Mouse (Mus musculus): ENCODE measurements around the gene Sbno2. TPM values are rescaled to one million over a fixed set of nuclear protein-coding genes. Genes with fewer than 3 reads are reported as not detected.

The Sbno2 gene
- 99.0 TPM for total RNA-seq (2023)

GRCm38 (mm10) chr10:80105460-80105859 is at the start of gene Sbno2:
Gene Sbno2 (minus strand): TSS chr10:80105571.

GRCm38 (mm10) chr10:80147719-80148601 is 42.6 kb upstream of the Sbno2 start, which contains the start of gene Midn:
Gene Midn (plus strand): TSS chr10:80148272.

GRCm38 (mm10) chr10:80140666-80141035 is 35.3 kb upstream of the Sbno2 start, which contains the start of gene Cbarp:
Gene Cbarp (minus strand): TSS chr10:80140835.

GRCm38 (mm10) chr10:80138553-80139438 is 33.4 kb upstream of the Sbno2 start, which contains the start of gene Atp5d:
Gene Atp5d (plus strand): TSS chr10:80138632.

GRCm38 (mm10) chr10:80115290-80115943 is 10.0 kb upstream of the Sbno2 start, which contains the start of gene Stk11:
Gene Stk11 (plus strand): TSS chr10:80115803.

GRCm38 (mm10) chr10:80047041-80047565 is 58.3 kb downstream of the Sbno2 start, which contains the start of gene Gpx4:
Gene Gpx4 (plus strand): TSS chr10:80047166.

GRCm38 (mm10) chr10:80039559-80039979 is 65.8 kb downstream of the Sbno2 start, which contains the start of gene Polr2e:
Gene Polr2e (minus strand): TSS chr10:80039795.

GRCm38 (mm10) chr10:80016511-80016910 is 88.9 kb downstream of the Sbno2 start, which contains the start of gene Arhgap45:
Gene Arhgap45 (plus strand): TSS chr10:80016653.

Other genes starting within 250 kb of the Sbno2 start
- not detected for gene Prtn3, start 231.1 kb downstream of the Sbno2 start, total RNA-seq (2023)
- not detected for gene Plppr3, start 230.9 kb downstream of the Sbno2 start, total RNA-seq (2023)
- not detected for gene Elane, start 219.3 kb downstream of the Sbno2 start, total RNA-seq (2023)
- not detected for gene Cfd, start 214.7 kb downstream of the Sbno2 start, total RNA-seq (2023)
- gene Med16, start 196.6 kb downstream of the Sbno2 start, total RNA-seq (2023) = 61.6 TPM
- not detected for gene Gm26602, start 194.7 kb downstream of the Sbno2 start, total RNA-seq (2023)
- 0.73 TPM for gene Kiss1r, start 188.6 kb downstream of the Sbno2 start, total RNA-seq (2023)
- 102 TPM for gene R3hdm4, start 184.4 kb downstream of the Sbno2 start, total RNA-seq (2023)
- gene Arid3a, start 178.5 kb downstream of the Sbno2 start, total RNA-seq (2023) = 7.3 TPM
- 48.8 TPM for gene Wdr18, start 145.4 kb downstream of the Sbno2 start, total RNA-seq (2023)
- 0.58 TPM for gene Grin3b, start 134.9 kb downstream of the Sbno2 start, total RNA-seq (2023)
- 142 TPM for gene Tmem259, start 121.2 kb downstream of the Sbno2 start, total RNA-seq (2023)
- gene Cnn2, start 117.0 kb downstream of the Sbno2 start, total RNA-seq (2023) = 499 TPM
- gene Abca7, start 109.1 kb downstream of the Sbno2 start, total RNA-seq (2023) = 82.9 TPM
- 806 TPM for gene Arhgap45, start 88.9 kb downstream of the Sbno2 start, total RNA-seq (2023)
- gene Polr2e, start 65.8 kb downstream of the Sbno2 start, total RNA-seq (2023) = 68.7 TPM
- gene Gpx4, start 58.4 kb downstream of the Sbno2 start, total RNA-seq (2023) = 131 TPM
- gene Stk11, start 10.2 kb upstream of the Sbno2 start, total RNA-seq (2023) = 128 TPM
- 159 TPM for gene Atp5d, start 33.1 kb upstream of the Sbno2 start, total RNA-seq (2023)
- 24.5 TPM for gene Cbarp, start 35.3 kb upstream of the Sbno2 start, total RNA-seq (2023)
- gene Midn, start 42.7 kb upstream of the Sbno2 start, total RNA-seq (2023) = 121 TPM
- 211 TPM for gene Cirbp, start 60.4 kb upstream of the Sbno2 start, total RNA-seq (2023)
- 18.5 TPM for gene 1600002K03Rik, start 67.4 kb upstream of the Sbno2 start, total RNA-seq (2023)
- not detected for gene Efna2, start 73.9 kb upstream of the Sbno2 start, total RNA-seq (2023)
- gene Mum1, start 120.9 kb upstream of the Sbno2 start, total RNA-seq (2023) = 59.2 TPM
- 94.3 TPM for gene Ndufs7, start 143.6 kb upstream of the Sbno2 start, total RNA-seq (2023)
- not detected for gene Gamt, start 155.4 kb upstream of the Sbno2 start, total RNA-seq (2023)
- 161 TPM for gene Dazap1, start 155.9 kb upstream of the Sbno2 start, total RNA-seq (2023)
- gene Rps15, start 186.9 kb upstream of the Sbno2 start, total RNA-seq (2023) = 3,989 TPM
- not detected for gene Apc2, start 190.4 kb upstream of the Sbno2 start, total RNA-seq (2023)
- gene 2310011J03Rik, start 215.0 kb upstream of the Sbno2 start, total RNA-seq (2023) = 23.6 TPM
- 3.0 TPM for gene Pcsk4, start 223.9 kb upstream of the Sbno2 start, total RNA-seq (2023)
- 0.24 TPM for gene Reep6, start 224.4 kb upstream of the Sbno2 start, total RNA-seq (2023)
- not detected for gene Adamtsl5, start 242.8 kb upstream of the Sbno2 start, total RNA-seq (2023)